20 mouse cellular contexts compared by ENCODE assay signal in genomic region chr1:178458029-178458428, GRCm38 (mm10).
"Had no signal": no experiment of that assay in that cellular context is flagged by ENCODE, and none has a peak within 500 bp of the region (broad histone marks: within the 10 kb centered on the region; RNA-seq: fewer than 3 reads in every experiment).

No protein-coding gene starts in this region.

- H3K4me1 ChIP-seq: midbrain, embryonic 10.5 days; midbrain, embryonic 12.5 days; neural tube, embryonic 13.5 days; neural tube, embryonic 15.5 days had no signal

- H3K27me3 ChIP-seq: megakaryocyte, embryonic 14.5 days; midbrain, embryonic 12.5 days; neural tube, embryonic 13.5 days; neural tube, embryonic 15.5 days had no signal

- H3K9me3 ChIP-seq: midbrain, embryonic 10.5 days; midbrain, embryonic 12.5 days; neural tube, embryonic 15.5 days had no signal

- H3K9ac ChIP-seq: lung, embryonic 14.5 days; midbrain, embryonic 12.5 days; neural tube, embryonic 13.5 days; neural tube, embryonic 15.5 days had no signal

- H3K4me3 ChIP-seq: megakaryocyte, embryonic 14.5 days; midbrain, embryonic 10.5 days; midbrain, embryonic 12.5 days; myocyte; neural tube, embryonic 13.5 days; neural tube, embryonic 15.5 days had no signal

- H3K27ac ChIP-seq: midbrain, embryonic 10.5 days; midbrain, embryonic 12.5 days; neural tube, embryonic 13.5 days; neural tube, embryonic 15.5 days had no signal

- H3K36me3 ChIP-seq: midbrain, embryonic 10.5 days; midbrain, embryonic 12.5 days; neural tube, embryonic 13.5 days; neural tube, embryonic 15.5 days had no signal

- DNase-seq: lung, adult 18-20 months; lung, embryonic 14.5 days; lung, postnatal 10 days; lung, postnatal 4 days; midbrain, embryonic 14.5 days; retina, postnatal 1 day; right cerebral cortex, adult 18-20 months; right cerebral cortex, postnatal 25 days; right cerebral cortex, postnatal 4 days; spleen, adult 18-20 months; thymus, adult 18-20 months; thymus, postnatal 14 days; thymus, postnatal 36 days had no signal

- H3K4me2 ChIP-seq: lung, embryonic 14.5 days; midbrain, embryonic 12.5 days; neural tube, embryonic 13.5 days; neural tube, embryonic 15.5 days had no signal

- ATAC-seq: midbrain, embryonic 16.5 days had no signal
